Mouse (Mus musculus): Measurements from ENCODE around the gene Arhgef3. TPM values are rescaled to one million over a fixed set of nuclear protein-coding genes. Genes with fewer than 3 reads are reported as not detected.

The Arhgef3 gene
- polyA plus RNA-seq, 1 experiment from 2014 or later = 13.9 TPM

- WGBS = 9% methylated on average over 4 of the region's 4 CpGs
- peak; percentile 52 for ATAC-seq
- H3K9me3 ChIP-seq = no peaks in the 10 kb centered on the region
- peak overlapping the region; percentile 66 for H3K27ac ChIP-seq
- H3K4me1 ChIP-seq (replicated peaks) = peaks cover 31% of the 10 kb centered on the region
- H3K27me3 ChIP-seq (replicated peaks) = no peaks in the 10 kb centered on the region
- no peaks in the 10 kb centered on the region for H3K36me3 ChIP-seq
- no peak overlapping the region for H3K9ac ChIP-seq
- no peak overlapping the region for H3K4me3 ChIP-seq (replicated peaks)
- H3K4me2 ChIP-seq (replicated peaks) = no peak overlapping the region
Observed at GRCm38 (mm10) chr14:27351476-27352079, 236.9 kb downstream of the Arhgef3 start.

DNA sequence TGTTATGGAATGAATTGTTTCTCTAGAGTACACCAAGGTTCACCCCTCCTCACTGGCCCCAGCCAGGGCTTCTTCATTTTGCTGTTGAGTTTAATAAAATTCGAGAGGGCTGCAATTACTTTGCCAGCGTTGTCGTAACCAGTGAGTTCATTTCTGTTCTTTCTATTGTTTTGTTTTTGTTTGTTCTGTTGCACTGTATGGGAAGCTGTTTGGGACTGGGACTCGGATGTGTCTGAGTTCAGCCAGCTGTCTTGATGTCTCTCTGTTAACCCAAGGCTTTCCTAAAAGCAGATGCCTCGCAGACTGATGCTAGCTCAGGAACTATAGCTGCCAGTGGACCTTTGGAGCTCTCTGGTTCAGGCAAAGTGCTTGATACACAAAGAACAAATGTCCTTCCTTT is 237.8 kb downstream of the Arhgef3 start:
- Histone ChIP-seq H3K9me3 (no peaks in the 10 kb centered on the region), H3K4me2 (replicated peaks) (no peak overlapping the region), H3K36me3 (no peaks in the 10 kb centered on the region), H3K9ac (no peak overlapping the region), H3K4me1 (replicated peaks) (peaks cover 31% of the 10 kb centered on the region), H3K4me3 (replicated peaks) (no peak overlapping the region), H3K27ac (no peak overlapping the region), H3K27me3 (replicated peaks) (no peaks in the 10 kb centered on the region)
- WGBS = 65% methylated on average over 5 of the region's 5 CpGs
- ATAC-seq = no peak

DNA sequence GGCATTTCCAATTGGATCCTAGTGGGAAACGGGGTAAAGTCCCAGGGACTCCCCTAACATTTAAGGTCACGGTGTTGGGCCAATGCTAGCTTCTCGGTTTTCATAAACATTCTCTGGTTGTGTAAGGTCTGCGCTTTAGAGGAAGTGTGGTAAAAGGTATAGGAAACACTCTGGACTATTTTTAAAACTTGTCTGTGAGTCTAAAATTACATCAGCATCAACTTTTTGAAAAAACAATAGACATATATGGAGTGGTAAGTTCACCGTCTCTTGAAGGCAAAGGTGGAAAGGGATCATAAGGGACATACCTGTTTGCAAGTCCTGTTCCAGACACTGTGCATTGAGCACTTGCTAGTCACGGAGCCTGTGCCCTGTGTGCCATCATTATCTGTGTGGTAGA is 240.5 kb downstream of the Arhgef3 start:
- H3K9ac ChIP-seq = no peak overlapping the region
- no peak overlapping the region for H3K4me3 ChIP-seq (replicated peaks)
- 79% methylated on average over 6 of the region's 6 CpGs for WGBS
- no peaks in the 10 kb centered on the region for H3K9me3 ChIP-seq
- H3K36me3 ChIP-seq = no peaks in the 10 kb centered on the region
- H3K4me2 ChIP-seq (replicated peaks) = no peak overlapping the region
- H3K27ac ChIP-seq = no peak overlapping the region
- no peak for ATAC-seq
- H3K4me1 ChIP-seq (replicated peaks) = peaks cover 26% of the 10 kb centered on the region
- H3K27me3 ChIP-seq (replicated peaks) = no peaks in the 10 kb centered on the region

DNA sequence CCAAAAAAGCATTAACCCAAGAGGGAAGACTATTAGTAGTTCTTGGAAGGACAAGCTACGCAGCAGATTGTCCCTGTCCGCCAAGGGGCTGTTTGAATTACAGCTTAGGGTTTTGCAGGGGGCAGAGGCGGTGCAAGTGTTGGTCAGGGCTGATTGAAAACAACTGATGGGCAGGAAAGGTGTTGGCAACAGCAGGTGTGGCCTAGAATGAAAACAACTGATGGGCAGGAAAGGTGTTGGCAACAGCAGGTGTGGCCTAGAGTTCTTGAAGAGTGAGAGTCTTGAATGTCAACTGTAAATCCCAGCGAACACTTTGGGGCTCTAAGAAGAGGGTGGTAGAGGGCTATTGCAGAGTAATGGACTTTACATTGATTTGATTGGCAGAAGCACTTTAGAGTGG is 241.2 kb downstream of the Arhgef3 start:
- Histone ChIP-seq H3K27ac (no peak overlapping the region), H3K4me3 (replicated peaks) (no peak overlapping the region), H3K27me3 (replicated peaks) (no peaks in the 10 kb centered on the region), H3K36me3 (no peaks in the 10 kb centered on the region), H3K4me2 (replicated peaks) (no peak overlapping the region), H3K9me3 (no peaks in the 10 kb centered on the region), H3K4me1 (replicated peaks) (peaks cover 18% of the 10 kb centered on the region), H3K9ac (no peak overlapping the region)
- no peak for ATAC-seq
- WGBS = 80% methylated on average over 4 of the region's 4 CpGs

GRCm38 (mm10) chr14:27357139-27357538 is 242.4 kb downstream of the Arhgef3 start:
- Histone ChIP-seq H3K4me2 (replicated peaks) (no peak overlapping the region), H3K27me3 (replicated peaks) (no peaks in the 10 kb centered on the region), H3K36me3 (no peaks in the 10 kb centered on the region), H3K4me3 (replicated peaks) (no peak overlapping the region), H3K4me1 (replicated peaks) (peaks cover 8% of the 10 kb centered on the region; the same call in 1 of the 2 replicates), H3K9ac (no peak overlapping the region), H3K27ac (no peak overlapping the region), H3K9me3 (no peaks in the 10 kb centered on the region)
- no peak for ATAC-seq
- whole genome bisulfite sequencing = 66% methylated on average over 6 of the region's 6 CpGs

DNA sequence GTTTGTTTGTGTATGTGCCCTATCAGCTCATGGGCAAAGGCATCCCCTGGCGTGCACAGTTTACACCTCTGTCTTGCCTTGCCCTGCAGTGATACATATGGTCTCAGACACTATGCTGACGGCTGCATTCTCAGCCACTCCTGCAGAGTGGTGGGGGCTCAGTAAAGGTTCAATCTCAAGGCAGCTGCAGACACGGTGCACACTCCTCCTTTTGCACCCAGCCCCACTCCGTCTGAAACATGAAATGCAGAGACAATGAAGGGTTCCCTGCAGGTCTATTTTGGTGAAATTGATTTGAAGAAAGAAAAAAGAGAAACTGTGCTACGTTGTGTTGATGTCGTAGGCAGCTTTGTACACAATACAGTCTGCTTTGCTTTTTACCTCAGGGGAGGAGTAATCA is 243.5 kb downstream of the Arhgef3 start:
- Histone ChIP-seq H3K4me1 (replicated peaks) (peaks cover 2% of the 10 kb centered on the region; the same call in 1 of the 2 replicates), H3K9me3 (no peaks in the 10 kb centered on the region), H3K4me2 (replicated peaks) (no peak overlapping the region), H3K9ac (no peak overlapping the region), H3K27ac (no peak overlapping the region), H3K27me3 (replicated peaks) (no peaks in the 10 kb centered on the region), H3K36me3 (no peaks in the 10 kb centered on the region), H3K4me3 (replicated peaks) (no peak overlapping the region)
- ATAC-seq = no peak
- 62% methylated on average over 6 of the region's 6 CpGs for WGBS

- no peak overlapping the region for H3K4me2 ChIP-seq (replicated peaks)
- H3K27ac ChIP-seq = no peak overlapping the region
- no peak overlapping the region for H3K4me3 ChIP-seq (replicated peaks)
- no peaks in the 10 kb centered on the region for H3K27me3 ChIP-seq (replicated peaks)
- no peaks in the 10 kb centered on the region for H3K36me3 ChIP-seq
- no peak for ATAC-seq
- no peak overlapping the region for H3K9ac ChIP-seq
- no peaks in the 10 kb centered on the region; the same call in 1 of the 2 replicates for H3K4me1 ChIP-seq (replicated peaks)
- 79% methylated on average over 7 of the region's 7 CpGs for WGBS
- H3K9me3 ChIP-seq = no peaks in the 10 kb centered on the region
Observed at GRCm38 (mm10) chr14:27360849-27361248, 246.2 kb downstream of the Arhgef3 start.

- ATAC-seq = no peak
- Histone ChIP-seq H3K27ac (no peak overlapping the region), H3K4me1 (replicated peaks) (no peaks in the 10 kb centered on the region; the same call in 1 of the 2 replicates), H3K36me3 (no peaks in the 10 kb centered on the region), H3K4me2 (replicated peaks) (no peak overlapping the region), H3K27me3 (replicated peaks) (no peaks in the 10 kb centered on the region), H3K4me3 (replicated peaks) (no peak overlapping the region), H3K9me3 (no peaks in the 10 kb centered on the region), H3K9ac (no peak overlapping the region)
- WGBS = 70% methylated on average over 4 of the region's 4 CpGs
Observed at GRCm38 (mm10) chr14:27361514-27361913, 246.8 kb downstream of the Arhgef3 start.

- Histone ChIP-seq H3K27me3 (replicated peaks) (no peaks in the 10 kb centered on the region), H3K4me3 (replicated peaks) (no peak overlapping the region), H3K9me3 (no peaks in the 10 kb centered on the region), H3K9ac (no peak overlapping the region), H3K36me3 (no peaks in the 10 kb centered on the region), H3K27ac (no peak overlapping the region), H3K4me2 (replicated peaks) (no peak overlapping the region), H3K4me1 (replicated peaks) (peaks cover 2% of the 10 kb centered on the region; the same call in 1 of the 2 replicates)
- no peak for ATAC-seq
- 63% methylated on average over 5 of the region's 5 CpGs for WGBS
Observed at GRCm38 (mm10) chr14:27364668-27365257, 250.1 kb downstream of the Arhgef3 start.

DNA sequence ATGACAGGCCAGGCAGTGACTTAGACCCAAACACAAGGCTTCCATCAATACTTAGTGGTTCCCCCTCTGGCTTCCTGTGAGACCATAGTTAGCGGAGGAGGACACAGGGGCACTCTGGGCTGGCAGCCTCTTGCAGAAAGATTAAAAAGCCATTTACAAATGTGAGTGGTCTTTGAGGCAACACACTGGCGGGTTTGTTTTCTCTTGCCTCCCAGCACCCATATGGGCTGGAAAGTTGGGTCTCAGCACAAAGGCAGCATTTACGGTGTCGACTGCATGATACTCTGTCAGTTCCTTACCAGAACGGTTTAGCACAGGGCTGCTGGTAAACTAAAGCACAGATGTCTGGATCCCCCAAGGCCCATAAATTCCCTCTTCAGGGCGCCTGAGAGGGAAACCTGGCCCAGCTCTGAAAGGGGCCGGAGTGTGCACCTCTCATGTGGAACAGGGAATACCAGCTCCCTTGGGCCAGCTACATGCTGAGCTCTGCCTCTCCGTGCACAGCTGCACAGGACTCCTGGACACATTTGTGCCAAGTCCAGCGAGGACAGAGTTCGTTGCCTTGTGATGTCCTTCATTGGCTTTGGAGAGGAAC is 252.5 kb downstream of the Arhgef3 start:
- Histone ChIP-seq H3K4me2 (replicated peaks) (no peak overlapping the region), H3K9me3 (no peaks in the 10 kb centered on the region), H3K27ac (no peak overlapping the region), H3K9ac (no peak overlapping the region), H3K4me1 (replicated peaks) (0 out of 2 replicates have a peak, but pooled peaks cover 2% of the 10 kb centered on the region), H3K36me3 (no peaks in the 10 kb centered on the region), H3K27me3 (replicated peaks) (no peaks in the 10 kb centered on the region), H3K4me3 (replicated peaks) (no peak overlapping the region)
- ATAC-seq = no peak
- WGBS = 58% methylated on average over 10 of the region's 10 CpGs

DNA sequence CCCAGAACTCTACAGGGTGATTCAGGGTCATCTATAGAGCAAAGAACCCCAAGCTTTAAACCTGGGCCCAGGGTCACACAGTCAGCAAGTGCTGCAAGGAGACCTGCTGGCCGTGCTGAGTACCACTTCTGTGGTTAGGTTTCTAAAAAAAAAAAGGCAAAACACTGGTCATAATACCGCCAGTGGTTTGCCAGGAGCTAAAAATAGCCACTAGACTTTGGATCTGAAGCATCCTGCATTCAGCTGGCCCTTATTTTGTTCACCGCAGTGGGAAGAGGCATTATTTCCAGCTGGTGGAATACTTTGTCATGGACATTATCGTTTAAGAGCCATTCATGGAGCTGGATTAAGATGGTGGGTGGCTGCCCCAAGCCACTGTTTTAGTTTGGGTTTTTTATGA is 253.9 kb downstream of the Arhgef3 start:
- ATAC-seq = no peak
- H3K4me2 ChIP-seq (replicated peaks) = no peak overlapping the region
- no peaks in the 10 kb centered on the region for H3K27me3 ChIP-seq (replicated peaks)
- no peak overlapping the region for H3K9ac ChIP-seq
- H3K9me3 ChIP-seq = no peaks in the 10 kb centered on the region
- H3K4me1 ChIP-seq (replicated peaks) = 0 out of 2 replicates have a peak, but pooled peaks cover 2% of the 10 kb centered on the region
- WGBS = 64% methylated on average over 4 of the region's 4 CpGs
- H3K27ac ChIP-seq = no peak overlapping the region
- no peak overlapping the region for H3K4me3 ChIP-seq (replicated peaks)
- no peaks in the 10 kb centered on the region for H3K36me3 ChIP-seq

DNA sequence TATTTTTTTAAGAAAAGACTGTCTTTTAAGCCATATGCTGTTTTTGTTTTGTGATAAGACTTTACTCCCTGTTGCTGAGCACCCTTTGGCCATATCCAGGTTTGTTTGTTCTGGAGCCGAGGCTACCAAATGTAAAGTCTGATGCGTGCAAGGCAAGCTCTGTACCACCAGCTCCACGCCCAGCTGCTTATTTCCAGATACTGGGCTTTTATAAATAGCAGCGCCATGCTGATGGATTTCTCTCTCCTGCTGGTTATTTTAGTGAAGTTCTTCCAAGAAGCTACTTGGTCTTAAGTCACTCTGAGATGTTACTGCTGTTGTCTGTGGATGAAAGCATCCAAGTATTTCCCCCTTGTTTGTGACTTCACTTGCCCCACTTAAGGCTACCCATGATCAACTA is 254.8 kb downstream of the Arhgef3 start:
- H3K9ac ChIP-seq = no peak overlapping the region
- H3K36me3 ChIP-seq = no peaks in the 10 kb centered on the region
- no peak overlapping the region for H3K4me3 ChIP-seq (replicated peaks)
- WGBS = 58% methylated on average over 4 of the region's 4 CpGs
- no peaks in the 10 kb centered on the region for H3K9me3 ChIP-seq
- no peak overlapping the region for H3K27ac ChIP-seq
- ATAC-seq = no peak
- H3K4me2 ChIP-seq (replicated peaks) = no peak overlapping the region
- H3K4me1 ChIP-seq (replicated peaks) = 0 out of 2 replicates have a peak, but pooled peaks cover 2% of the 10 kb centered on the region
- no peaks in the 10 kb centered on the region for H3K27me3 ChIP-seq (replicated peaks)

Measured in intestine, embryonic 15.5 days (tissue).